Mouse (Mus musculus): Measurements from ENCODE around the gene Chrnb1.
A peak's percentile ranks its signal among the peaks of the same experiment; 100 is the strongest.

The Chrnb1 gene

GRCm38 (mm10) chr11:69804652-69804940 lies 8.9 kb upstream of the Chrnb1 start:
- no peak for DNase-seq (ENCODE audit: low spot score)

GRCm38 (mm10) chr11:69803786-69804651 lies 8.3 kb upstream of the Chrnb1 start:
- peak; percentile 75 for DNase-seq (ENCODE audit: low spot score)

GRCm38 (mm10) chr11:69803328-69803727 lies 7.6 kb upstream of the Chrnb1 start:
- DNase-seq (ENCODE audit: low spot score): no peak

- DNase-seq (ENCODE audit: low spot score): peak; percentile 83
Measured at GRCm38 (mm10) chr11:69802648-69803105, 6.9 kb upstream of the Chrnb1 start.

- no peak for DNase-seq (ENCODE audit: low spot score)
Measured at GRCm38 (mm10) chr11:69801379-69801977, 5.7 kb upstream of the Chrnb1 start, which contains the start of gene Fgf11. TSS of gene Fgf11 (minus strand) at chr11:69801857.

- peak; percentile 73 for DNase-seq (ENCODE audit: low spot score)
Measured at GRCm38 (mm10) chr11:69800392-69801197, 4.9 kb upstream of the Chrnb1 start.

- no peak for DNase-seq (ENCODE audit: low spot score)
Measured at GRCm38 (mm10) chr11:69800138-69800391, 4.3 kb upstream of the Chrnb1 start.

GRCm38 (mm10) chr11:69799394-69800137 lies 3.8 kb upstream of the Chrnb1 start:
- DNase-seq (ENCODE audit: low spot score): no peak

GRCm38 (mm10) chr11:69797924-69798323 lies 2.2 kb upstream of the Chrnb1 start:
- no peak for DNase-seq (ENCODE audit: low spot score)

GRCm38 (mm10) chr11:69795983-69796435 lies 266 bp upstream of the Chrnb1 start:
- DNase-seq (ENCODE audit: low spot score): no peak

GRCm38 (mm10) chr11:69793429-69793828 lies 2.3 kb downstream of the Chrnb1 start:
- no peak for DNase-seq (ENCODE audit: low spot score)

GRCm38 (mm10) chr11:69791420-69791819 lies 4.3 kb downstream of the Chrnb1 start:
- no peak for DNase-seq (ENCODE audit: low spot score)

GRCm38 (mm10) chr11:69789431-69789830 lies 6.3 kb downstream of the Chrnb1 start:
- no peak for DNase-seq (ENCODE audit: low spot score)

GRCm38 (mm10) chr11:69787306-69787705 lies 8.4 kb downstream of the Chrnb1 start:
- DNase-seq (ENCODE audit: low spot score): no peak

- peak; percentile 65 for DNase-seq (ENCODE audit: low spot score)
Measured at GRCm38 (mm10) chr11:69784793-69785272, 10.9 kb downstream of the Chrnb1 start.

- no peak for DNase-seq (ENCODE audit: low spot score)
Measured at GRCm38 (mm10) chr11:69781828-69782227, 13.9 kb downstream of the Chrnb1 start.

GRCm38 (mm10) chr11:69778985-69779384 lies 16.8 kb downstream of the Chrnb1 start:
- DNase-seq (ENCODE audit: low spot score): no peak

GRCm38 (mm10) chr11:69778258-69778982 lies 17.3 kb downstream of the Chrnb1 start:
- no peak for DNase-seq (ENCODE audit: low spot score)

GRCm38 (mm10) chr11:69777504-69778257 lies 18.1 kb downstream of the Chrnb1 start:
- no peak for DNase-seq (ENCODE audit: low spot score)

GRCm38 (mm10) chr11:69776488-69776887 lies 19.3 kb downstream of the Chrnb1 start:
- DNase-seq (ENCODE audit: low spot score): no peak

Measured in yolk sac, embryonic 10.5 days (tissue).